Mouse (Mus musculus) cerebellum, postnatal 4 days (tissue): ENCODE measurements around the gene Ankrd33.
"Not testable (repeated sequence)": the region's sequence is repeated elsewhere in the genome, so short reads cannot be mapped to it uniquely, and the experiment has no call there.

Source experiments
- DNase-seq, 2 experiments: peaks; one replicate each; pipeline ENCODE4 v3.0.0; 2022; ENCODE audit warnings: low spot score in 2 of 2, mixed read lengths in 1 of 2

Ankrd33 gene

GRCm38 (mm10) chr15:101086451-101086850 lies 29.1 kb upstream of the Ankrd33 start:
- DNase-seq, result no peak

GRCm38 (mm10) chr15:101086956-101087355 lies 28.6 kb upstream of the Ankrd33 start:
- DNase-seq, result no peak

GRCm38 (mm10) chr15:101088291-101088690 lies 27.3 kb upstream of the Ankrd33 start:
- DNase-seq, result no peak

GRCm38 (mm10) chr15:101091551-101091950 lies 24.0 kb upstream of the Ankrd33 start:
- DNase-seq, result no peak

- no peak for DNase-seq
These were observed 23.3 kb upstream of the Ankrd33 start for GRCm38 (mm10) chr15:101092121-101092828.

GRCm38 (mm10) chr15:101092829-101093648 lies 22.5 kb upstream of the Ankrd33 start:
- no peak for DNase-seq

- DNase-seq, result no peak
These were observed 21.6 kb upstream of the Ankrd33 start for GRCm38 (mm10) chr15:101093988-101094387.

GRCm38 (mm10) chr15:101094979-101095378 lies 20.6 kb upstream of the Ankrd33 start:
- DNase-seq, result no peak

GRCm38 (mm10) chr15:101095392-101095791 lies 20.2 kb upstream of the Ankrd33 start:
- DNase-seq, result no peak

- peak in 1 of 2 experiments; percentile 80 for DNase-seq
These were observed 17.4 kb upstream of the Ankrd33 start for GRCm38 (mm10) chr15:101097985-101098651.

GRCm38 (mm10) chr15:101100996-101101395 lies 14.6 kb upstream of the Ankrd33 start:
- no peak for DNase-seq

- DNase-seq, result no peak
These were observed 11.8 kb upstream of the Ankrd33 start for GRCm38 (mm10) chr15:101103605-101104304.

- DNase-seq, result peak; percentile 66 to 83
These were observed 10.0 kb upstream of the Ankrd33 start for GRCm38 (mm10) chr15:101105496-101105994.

- DNase-seq, result no peak
These were observed 9.5 kb upstream of the Ankrd33 start for GRCm38 (mm10) chr15:101106011-101106410.

GRCm38 (mm10) chr15:101107906-101108671 lies 7.5 kb upstream of the Ankrd33 start:
- DNase-seq, result no peak

- no peak for DNase-seq
These were observed 2.4 kb upstream of the Ankrd33 start for GRCm38 (mm10) chr15:101113176-101113575.

GRCm38 (mm10) chr15:101113778-101114177 lies 1.8 kb upstream of the Ankrd33 start:
- not testable (repeated sequence) for DNase-seq

- no peak for DNase-seq
These were observed 3.0 kb downstream of the Ankrd33 start for GRCm38 (mm10) chr15:101118399-101119125.

- DNase-seq, result no peak
These were observed 6.1 kb downstream of the Ankrd33 start for GRCm38 (mm10) chr15:101121411-101122289.
